Mouse (Mus musculus) hindbrain, embryonic 13.5 days (tissue): ENCODE data around the gene Gm13090. TPM values are rescaled to one million over a fixed set of nuclear protein-coding genes. Genes with fewer than 3 reads are reported as not detected.

Experiments used
- ATAC-seq: fragments of 200-750 bp; cut with Nextera tagmentation; 2 replicates; pipeline ENCODE4 v1.8.0; 2017; ENCODE audit warnings: moderate TSS enrichment; ENCODE audit not compliant: low FRiP score
- H3K27ac ChIP-seq: fragments of 300-500 bp; sonication (generic); 2 replicates; pipeline ENCODE4 v1.5.1; 2015; ENCODE audit warnings: inconsistent platforms, mild to moderate bottlenecking, moderate library complexity
- H3K27me3 ChIP-seq: fragments of 300-500 bp; sonication (generic); 2 replicates; pipeline ENCODE4 v1.6.1; 2015; ENCODE audit warnings: mild to moderate bottlenecking, inconsistent platforms
- H3K36me3 ChIP-seq: fragments of 300-500 bp; sonication (generic); 2 replicates; pipeline ENCODE4 v1.6.1; 2015; ENCODE audit warnings: mild to moderate bottlenecking, inconsistent platforms
- H3K4me1 ChIP-seq: fragments of 300-500 bp; sonication (generic); replicated peaks from 2 replicates; pipeline ENCODE4 v1.6.1; 2015; ENCODE audit warnings: inconsistent platforms
- H3K4me2 ChIP-seq: fragments of 300-500 bp; sonication (generic); 2 replicates; pipeline ENCODE4 v1.6.1; 2015; ENCODE audit warnings: inconsistent platforms, mild to moderate bottlenecking, moderate library complexity
- H3K4me3 ChIP-seq: fragments of 300-500 bp; sonication (generic); 2 replicates; pipeline ENCODE4 v1.5.1; 2015; ENCODE audit warnings: mild to moderate bottlenecking, inconsistent platforms
- H3K9ac ChIP-seq: fragments of 300-500 bp; sonication (generic); 2 replicates; pipeline ENCODE4 v1.6.1; 2015; ENCODE audit warnings: mild to moderate bottlenecking, inconsistent platforms
- H3K9me3 ChIP-seq: fragments of 300-500 bp; sonication (generic); 2 replicates; pipeline ENCODE4 v1.6.1; 2016; ENCODE audit warnings: inconsistent platforms
- WGBS: fragments of 180-500 bp; shearing (Covaris S2); methylation state at CpG from one replicate; pipeline ENCODE4 v1.1.7; 2015; 5-methylcytosine and 5-hydroxymethylcytosine counted together
- polyA plus RNA-seq: library from polyadenylated mRNA; unstranded; fragments of >200 nt; fragmentation: Nextera tagmentation; extraction: Ambion mirVana; gene quantifications from 2 replicates; pipeline ENCODE4 v1.2.1, GENCODE M21; 2015

Gene Gm13090
- polyA plus RNA-seq, 1 experiment from 2014 or later: not detected

- Histone ChIP-seq H3K4me2 (no peak overlapping the region), H3K27me3 (no peaks in the 10 kb centered on the region), H3K36me3 (peaks cover 98% of the 10 kb centered on the region), H3K4me1 (no peaks in the 10 kb centered on the region), H3K9ac (no peak overlapping the region), H3K4me3 (no peak overlapping the region), H3K27ac (no peak overlapping the region), H3K9me3 (no peaks in the 10 kb centered on the region)
- WGBS: 87% methylated on average over 7 of the region's 7 CpGs
- no peak for ATAC-seq
Measured at GRCm38 (mm10) chr4:151070962-151071361, 18.4 kb upstream of the Gm13090 start.

DNA sequence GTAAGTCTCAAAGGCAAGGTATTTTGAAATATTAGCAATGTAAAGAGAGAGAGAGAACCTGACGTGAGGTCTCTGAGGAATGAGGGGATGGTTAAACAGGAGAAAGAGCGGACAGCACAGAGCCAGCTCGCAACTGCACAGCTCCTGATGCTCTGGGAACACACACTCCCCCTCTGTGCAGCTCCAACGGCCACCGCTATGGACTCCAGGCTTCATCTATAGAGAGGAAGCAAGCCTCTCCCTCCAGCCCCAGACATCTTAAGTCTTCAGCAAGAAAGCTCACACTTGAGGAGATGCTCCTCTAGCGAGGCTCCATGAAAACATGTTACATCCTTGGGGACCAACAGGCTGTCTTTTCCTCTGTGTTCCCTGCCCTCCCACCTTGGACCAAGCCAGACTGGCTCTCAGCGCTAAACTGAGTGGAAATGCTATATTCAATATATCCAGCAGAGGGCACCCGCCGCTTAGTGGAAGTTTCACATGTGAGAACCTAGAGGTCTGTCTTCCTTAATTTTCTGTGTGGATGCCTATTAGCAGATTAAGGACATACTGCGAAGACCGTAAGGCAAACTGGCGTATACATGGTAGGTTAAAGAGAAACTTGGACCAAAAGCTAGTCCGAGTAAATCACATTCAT lies 16.1 kb upstream of the Gm13090 start:
- Histone ChIP-seq H3K9ac (no peak overlapping the region), H3K27me3 (no peaks in the 10 kb centered on the region), H3K9me3 (no peaks in the 10 kb centered on the region), H3K4me3 (no peak overlapping the region), H3K36me3 (peaks cover 99% of the 10 kb centered on the region), H3K27ac (no peak overlapping the region), H3K4me2 (no peak overlapping the region), H3K4me1 (no peaks in the 10 kb centered on the region)
- 0 out of 2 replicates have a peak, but pooled peaks have one; percentile 28 for ATAC-seq
- 54% methylated on average over 13 of the region's 13 CpGs for WGBS

DNA sequence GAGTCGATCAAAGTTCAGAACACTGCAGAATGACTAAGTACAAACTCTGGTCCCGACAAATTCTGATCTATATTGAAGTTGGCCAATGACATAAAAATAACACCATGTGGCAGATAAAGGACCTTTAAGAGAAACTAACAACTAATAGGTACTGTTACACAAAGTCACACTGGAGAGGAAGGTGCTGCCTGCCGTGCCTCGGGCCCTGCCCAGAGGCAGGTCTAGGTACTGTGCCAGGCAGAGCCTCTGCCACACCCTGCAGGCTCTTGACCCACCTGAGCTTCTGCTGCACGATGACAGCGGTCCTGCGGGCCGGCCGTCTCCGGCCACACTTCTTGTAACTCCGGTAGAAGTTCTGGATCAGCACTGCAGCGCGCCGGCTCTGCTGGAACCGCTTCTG lies 14.6 kb upstream of the Gm13090 start:
- Histone ChIP-seq H3K4me3 (no peak overlapping the region), H3K27ac (no peak overlapping the region), H3K36me3 (peaks cover 99% of the 10 kb centered on the region), H3K4me1 (no peaks in the 10 kb centered on the region), H3K9me3 (no peaks in the 10 kb centered on the region), H3K9ac (no peak overlapping the region), H3K27me3 (no peaks in the 10 kb centered on the region), H3K4me2 (no peak overlapping the region)
- WGBS: 94% methylated on average over 15 of the region's 15 CpGs
- no peak for ATAC-seq

DNA sequence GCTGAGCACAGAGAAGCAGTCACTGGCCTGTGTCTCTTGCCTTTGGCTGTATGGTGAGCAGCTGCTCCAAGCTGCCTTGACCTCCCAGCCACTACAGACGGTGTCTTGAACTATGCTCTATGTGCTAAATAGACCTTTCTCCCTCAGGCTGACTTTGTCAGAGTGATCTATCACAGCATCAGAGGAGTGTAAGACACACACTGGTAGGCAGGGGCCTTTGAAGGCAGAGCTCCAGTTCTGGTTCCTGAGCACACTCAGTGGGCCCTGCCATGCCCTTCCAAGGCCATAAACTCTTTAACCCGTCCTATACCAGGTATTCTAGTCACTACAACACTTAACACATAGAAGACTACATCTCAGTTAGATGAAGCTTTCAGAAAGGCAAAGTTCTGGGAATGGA lies 8.0 kb upstream of the Gm13090 start:
- no peak overlapping the region for H3K27ac ChIP-seq
- H3K9me3 ChIP-seq: no peaks in the 10 kb centered on the region
- 79% methylated on average over 2 of the region's 2 CpGs for WGBS
- H3K4me2 ChIP-seq: no peak overlapping the region
- H3K36me3 ChIP-seq: peaks cover 99% of the 10 kb centered on the region
- H3K27me3 ChIP-seq: no peaks in the 10 kb centered on the region
- no peak for ATAC-seq
- H3K9ac ChIP-seq: no peak overlapping the region
- no peaks in the 10 kb centered on the region; the same call in 1 of the 2 replicates for H3K4me1 ChIP-seq
- no peak overlapping the region for H3K4me3 ChIP-seq

DNA sequence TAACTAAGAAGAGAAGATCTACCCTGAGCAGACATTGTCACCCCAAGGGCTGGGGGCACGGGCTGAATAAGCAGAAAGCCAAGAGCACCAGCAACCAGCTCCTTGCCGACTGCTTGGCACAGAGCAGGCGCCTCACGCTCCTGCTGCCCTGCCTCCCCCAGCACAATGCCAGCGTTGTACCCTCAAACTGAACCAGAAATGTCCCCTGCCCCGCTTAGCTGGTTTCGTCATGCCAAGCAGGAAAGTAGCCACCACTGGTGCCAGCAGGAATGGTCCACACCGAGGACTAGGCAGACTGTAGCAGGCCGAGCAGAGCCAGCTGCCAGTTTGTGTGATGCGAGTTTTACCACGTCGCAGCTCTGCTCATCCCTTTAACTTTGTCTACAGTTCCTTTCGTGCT lies 7.4 kb upstream of the Gm13090 start:
- Histone ChIP-seq H3K36me3 (peaks cover 97% of the 10 kb centered on the region), H3K4me1 (no peaks in the 10 kb centered on the region; the same call in 1 of the 2 replicates), H3K9ac (no peak overlapping the region), H3K4me2 (no peak overlapping the region), H3K9me3 (no peaks in the 10 kb centered on the region), H3K27me3 (no peaks in the 10 kb centered on the region), H3K27ac (no peak overlapping the region), H3K4me3 (no peak overlapping the region)
- ATAC-seq: no peak
- 94% methylated on average over 13 of the region's 13 CpGs for WGBS

DNA sequence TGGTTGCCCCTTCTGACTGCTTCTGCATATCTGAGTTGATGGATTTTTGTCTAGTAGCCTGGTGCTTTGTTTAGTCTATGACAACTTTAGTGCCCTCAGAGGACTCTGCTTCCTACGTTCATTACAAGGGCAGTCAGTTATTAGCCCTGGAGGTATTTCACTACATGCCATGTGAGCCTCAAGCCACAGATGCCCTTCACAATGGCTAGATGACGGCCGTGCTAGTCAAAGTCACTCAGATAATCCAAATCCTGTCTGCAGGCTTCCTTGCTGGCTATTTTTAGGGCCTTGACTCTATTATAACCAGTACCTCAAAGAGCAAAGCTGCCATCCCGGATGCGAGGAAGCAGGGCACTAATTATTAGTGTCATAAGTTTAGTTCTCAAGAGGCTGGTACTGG lies 6.3 kb upstream of the Gm13090 start:
- H3K9ac ChIP-seq: no peak overlapping the region
- H3K27ac ChIP-seq: no peak overlapping the region
- H3K36me3 ChIP-seq: peaks cover 96% of the 10 kb centered on the region
- no peak overlapping the region for H3K4me2 ChIP-seq
- H3K9me3 ChIP-seq: no peaks in the 10 kb centered on the region
- no peaks in the 10 kb centered on the region; the same call in 1 of the 2 replicates for H3K4me1 ChIP-seq
- WGBS: 77% methylated on average over 5 of the region's 5 CpGs
- ATAC-seq: no peak
- no peaks in the 10 kb centered on the region for H3K27me3 ChIP-seq
- H3K4me3 ChIP-seq: no peak overlapping the region

- no peak overlapping the region for H3K4me2 ChIP-seq
- WGBS: 100% methylated on average over 1 of the region's 1 CpGs
- H3K27ac ChIP-seq: no peak overlapping the region
- H3K4me1 ChIP-seq: peaks cover 16% of the 10 kb centered on the region
- H3K9me3 ChIP-seq: no peaks in the 10 kb centered on the region
- no peak overlapping the region for H3K9ac ChIP-seq
- no peak for ATAC-seq
- H3K4me3 ChIP-seq: no peak overlapping the region
- H3K36me3 ChIP-seq: peaks cover 63% of the 10 kb centered on the region
- no peaks in the 10 kb centered on the region for H3K27me3 ChIP-seq
Measured at GRCm38 (mm10) chr4:151087358-151087757, 2.0 kb upstream of the Gm13090 start.

DNA sequence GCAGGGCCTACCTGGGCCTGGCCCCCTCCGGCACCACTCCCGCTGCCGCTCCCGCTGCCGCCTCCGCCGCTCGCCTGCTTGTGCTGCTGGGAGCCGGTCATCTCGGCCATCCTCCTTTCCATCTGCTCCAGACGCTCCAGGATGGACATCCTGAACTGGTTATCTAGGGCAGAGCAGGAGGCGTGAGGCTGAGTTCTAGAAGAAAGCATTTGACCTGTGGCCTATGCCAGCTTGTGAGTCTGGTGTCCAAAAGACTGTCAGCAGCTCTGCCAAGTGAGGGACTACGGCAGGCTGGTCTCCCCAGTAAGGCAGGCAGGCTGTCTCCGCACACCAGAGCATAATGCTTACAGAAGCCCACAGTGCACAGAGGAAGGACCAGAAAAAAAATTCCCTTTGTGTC lies 551 bp upstream of the Gm13090 start:
- no peak overlapping the region for H3K4me3 ChIP-seq
- no peaks in the 10 kb centered on the region for H3K27me3 ChIP-seq
- H3K9ac ChIP-seq: peak overlapping the region; percentile 4; the same call in 1 of the 2 replicates
- WGBS: 96% methylated on average over 14 of the region's 14 CpGs
- H3K4me2 ChIP-seq: no peak overlapping the region
- H3K9me3 ChIP-seq: no peaks in the 10 kb centered on the region
- no peak for ATAC-seq
- H3K36me3 ChIP-seq: peaks cover 49% of the 10 kb centered on the region
- H3K27ac ChIP-seq: no peak overlapping the region
- peaks cover 16% of the 10 kb centered on the region for H3K4me1 ChIP-seq

DNA sequence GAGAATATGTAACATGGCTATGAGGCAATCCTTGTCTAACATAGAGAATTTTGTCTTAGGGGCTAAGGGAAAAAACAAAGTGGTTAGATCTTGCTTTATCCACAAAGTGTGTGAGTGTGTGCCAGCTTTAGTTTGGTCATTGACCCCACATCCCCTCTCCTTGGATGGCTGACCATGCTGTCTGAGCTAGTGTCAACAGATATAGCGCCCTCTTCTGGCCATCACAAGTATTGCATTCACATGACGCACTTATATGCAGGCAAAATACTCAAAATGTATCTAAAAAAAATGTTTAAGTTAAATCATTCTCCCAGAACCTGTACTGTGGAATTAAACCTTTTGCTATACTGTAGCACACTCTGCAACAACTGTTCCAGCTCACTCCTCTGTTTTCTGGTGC lies 5.8 kb downstream of the Gm13090 start:
- H3K4me2 ChIP-seq: no peak overlapping the region
- ATAC-seq: no peak
- H3K9ac ChIP-seq: no peak overlapping the region
- no peaks in the 10 kb centered on the region for H3K9me3 ChIP-seq
- H3K4me3 ChIP-seq: no peak overlapping the region
- H3K27me3 ChIP-seq: no peaks in the 10 kb centered on the region
- H3K4me1 ChIP-seq: peaks cover 50% of the 10 kb centered on the region
- no peak overlapping the region for H3K27ac ChIP-seq
- 31% methylated on average over 2 of the region's 2 CpGs for WGBS
- H3K36me3 ChIP-seq: peaks cover 8% of the 10 kb centered on the region

- Histone ChIP-seq H3K4me3 (no peak overlapping the region), H3K36me3 (peaks cover 8% of the 10 kb centered on the region), H3K27ac (no peak overlapping the region), H3K4me1 (peaks cover 52% of the 10 kb centered on the region), H3K27me3 (no peaks in the 10 kb centered on the region), H3K9me3 (no peaks in the 10 kb centered on the region), H3K9ac (no peak overlapping the region; the same call in 1 of the 2 replicates), H3K4me2 (no peak overlapping the region)
- no peak for ATAC-seq
- WGBS: 87% methylated on average over 18 of the region's 18 CpGs
Measured at GRCm38 (mm10) chr4:151096334-151097103, 7.1 kb downstream of the Gm13090 start.

- Histone ChIP-seq H3K4me1 (peaks cover 57% of the 10 kb centered on the region), H3K4me3 (no peak overlapping the region), H3K27ac (no peak overlapping the region), H3K27me3 (no peaks in the 10 kb centered on the region), H3K36me3 (peaks cover 8% of the 10 kb centered on the region), H3K9ac (no peak overlapping the region; the same call in 1 of the 2 replicates), H3K9me3 (no peaks in the 10 kb centered on the region), H3K4me2 (no peak overlapping the region)
- ATAC-seq: no peak
- WGBS: 90% methylated on average over 11 of the region's 11 CpGs
Measured at GRCm38 (mm10) chr4:151097104-151097438, 7.7 kb downstream of the Gm13090 start.

DNA sequence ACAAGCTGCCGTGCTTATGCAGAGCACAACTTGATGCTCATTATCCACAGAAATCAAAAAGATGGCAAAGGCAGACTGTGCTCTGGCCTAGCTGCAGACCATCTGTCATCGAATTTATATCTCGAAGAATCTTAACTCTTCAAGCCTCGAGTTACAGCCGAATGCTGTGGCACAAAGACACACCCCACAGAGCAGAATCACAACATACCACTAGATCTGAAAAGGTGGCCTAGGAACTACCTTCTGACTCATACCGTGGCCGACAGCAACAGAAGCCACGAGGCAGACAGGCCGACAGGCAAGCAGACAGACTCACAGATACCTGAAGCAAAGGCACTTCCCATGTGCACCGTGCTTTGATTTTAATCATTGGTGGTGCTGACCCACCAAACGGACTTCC lies 14.3 kb downstream of the Gm13090 start:
- peak overlapping the region; percentile 23; the same call in 1 of the 2 replicates for H3K4me2 ChIP-seq
- H3K27me3 ChIP-seq: no peaks in the 10 kb centered on the region
- H3K4me1 ChIP-seq: peaks cover 73% of the 10 kb centered on the region

More for the DNA sequence above, 14.3 kb downstream of the Gm13090 start:
- no peak for ATAC-seq
- H3K9ac ChIP-seq: no peak overlapping the region
- no peaks in the 10 kb centered on the region for H3K9me3 ChIP-seq
- WGBS: 77% methylated on average over 11 of the region's 11 CpGs
- H3K36me3 ChIP-seq: no peaks in the 10 kb centered on the region; the same call in 1 of the 2 replicates
- 0 out of 2 replicates have a peak overlapping the region, but pooled peaks have one; percentile 36 for H3K27ac ChIP-seq
- H3K4me3 ChIP-seq: no peak overlapping the region
